Mouse (Mus musculus) forebrain, embryonic 10.5 days (tissue): Measurements from ENCODE around the gene C130074G19Rik. TPM values are rescaled to one million over a fixed set of nuclear protein-coding genes. Genes with fewer than 3 reads are reported as not detected.

Experiments used
- DNase-seq: peaks from one replicate; pipeline ENCODE4 v3.0.0-alpha.2; 2017; ENCODE audit warnings: low spot score; ENCODE audit errors: extremely low spot score
- H3K27ac ChIP-seq: fragments of 300-500 bp; sonication (generic); 2 replicates; pipeline ENCODE4 v1.5.1; 2016; ENCODE audit warnings: mild to moderate bottlenecking
- H3K27me3 ChIP-seq: fragments of 300-500 bp; sonication (generic); 2 replicates; pipeline ENCODE4 v1.6.1; 2016; ENCODE audit warnings: mild to moderate bottlenecking; ENCODE audit not compliant: poor library complexity, severe bottlenecking
- H3K36me3 ChIP-seq: fragments of 300-500 bp; sonication (generic); replicated peaks from 2 replicates; pipeline ENCODE4 v1.6.1; 2016; ENCODE audit warnings: mild to moderate bottlenecking, moderate library complexity
- H3K4me1 ChIP-seq: fragments of 300-500 bp; sonication (generic); 2 replicates; pipeline ENCODE4 v1.6.1; 2016
- H3K4me3 ChIP-seq: fragments of 300-500 bp; sonication (generic); 2 replicates; pipeline ENCODE4 v1.5.1; 2016; ENCODE audit warnings: mild to moderate bottlenecking, moderate library complexity
- H3K9me3 ChIP-seq: fragments of 300-500 bp; sonication (generic); 2 replicates; pipeline ENCODE4 v1.6.1; 2016; ENCODE audit warnings: mild to moderate bottlenecking, moderate library complexity
- WGBS: fragments of 180-500 bp; shearing (Covaris S2); methylation state at CpG from one replicate; pipeline ENCODE4 v1.1.7; 2016; 5-methylcytosine and 5-hydroxymethylcytosine counted together
- microRNA counts: library from miRNA; unstranded; fragments of <30 nt; microRNA quantifications from one replicate; lab custom pipeline; 2017
- microRNA-seq: library from miRNA; unstranded; fragments of <30 nt; microRNA quantifications from one replicate; pipeline ENCODE4, GENCODE M21; 2017
- polyA plus RNA-seq: library from polyadenylated mRNA; unstranded; fragments of >200 nt; fragmentation: Nextera tagmentation; extraction: Ambion mirVana; gene quantifications from 2 replicates; pipeline ENCODE4 v1.2.1, GENCODE M21; 2016

The C130074G19Rik gene
- polyA plus RNA-seq, 1 experiment from 2014 or later: 0.56 TPM

DNA sequence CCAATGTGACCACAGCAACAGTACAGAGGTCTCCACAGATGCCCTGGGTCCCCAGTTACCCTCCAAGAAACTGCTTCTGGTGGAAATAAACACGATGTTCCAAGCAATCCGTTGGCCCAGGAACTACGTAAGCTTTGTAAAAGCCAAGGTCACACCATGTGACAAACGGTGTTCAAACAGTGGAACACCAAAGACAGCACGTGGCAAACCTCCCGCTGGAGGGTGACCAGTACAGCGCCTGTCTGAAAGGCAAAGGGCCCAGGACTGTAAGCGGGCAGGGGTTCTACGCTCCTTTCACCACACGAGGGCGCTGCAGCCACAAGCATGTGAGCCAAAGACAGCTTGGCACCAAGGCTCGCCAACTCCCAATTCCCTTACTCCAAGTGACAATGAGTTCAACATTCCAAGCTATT lies 58.6 kb downstream of the C130074G19Rik start:
- peak; percentile 89 for DNase-seq
- Histone ChIP-seq H3K9me3 (no peaks in the 10 kb centered on the region), H3K27ac (no peak overlapping the region), H3K4me3 (no peak overlapping the region), H3K36me3 (peaks cover 15% of the 10 kb centered on the region; the same call in 1 of the 2 replicates), H3K4me1 (peaks cover 31% of the 10 kb centered on the region), H3K27me3 (peaks cover 8% of the 10 kb centered on the region)
- WGBS: 3% methylated on average over 12 of the region's 12 CpGs

DNA sequence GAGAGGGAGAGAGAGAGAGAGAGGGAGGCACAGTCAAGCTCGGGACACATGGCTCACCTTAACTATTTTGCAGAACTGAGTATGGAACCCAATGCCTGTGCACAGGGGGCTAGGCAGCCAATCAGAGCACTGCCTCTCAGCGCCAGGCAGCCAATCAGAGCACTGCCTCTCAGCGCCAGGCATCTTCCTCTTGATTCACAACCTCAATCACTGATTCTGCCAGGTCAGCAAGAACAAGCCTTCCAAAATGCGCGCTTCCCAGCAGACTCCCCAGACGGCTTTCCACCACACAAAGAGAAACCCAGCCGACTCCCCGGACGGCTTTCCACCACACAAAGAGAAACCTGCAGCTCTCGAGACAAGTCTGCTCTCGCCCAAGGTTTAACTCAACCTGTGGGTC lies 60.3 kb downstream of the C130074G19Rik start:
- DNase-seq: no peak

More for the DNA sequence above, 60.3 kb downstream of the C130074G19Rik start:
- peaks cover 31% of the 10 kb centered on the region for H3K4me1 ChIP-seq
- peaks cover 22% of the 10 kb centered on the region for H3K36me3 ChIP-seq
- H3K9me3 ChIP-seq: no peaks in the 10 kb centered on the region
- no peak overlapping the region for H3K27ac ChIP-seq
- WGBS: 16% methylated on average over 11 of the region's 11 CpGs
- H3K4me3 ChIP-seq: peak overlapping the region; percentile 35
- peaks cover 8% of the 10 kb centered on the region for H3K27me3 ChIP-seq

MicroRNA genes within 50 kb of the gene (microRNA counts, 519-probe panel; counts per million panel counts)
- 341 counts per million, percentile 65 among the panel's probes with 10 or more counts for microRNA mmu-miR-1981 (lab: Ali Mortazavi, UCI)

Small RNA genes within 50 kb of the gene (microRNA-seq; reads per million reads assigned to microRNA genes)
- 155 reads per million, percentile 52 among the genes with 10 or more reads in this experiment for gene Mir1981

Other genes with a start within 250 kb of the C130074G19Rik start
- 3.2 and 3.3 TPM in 2 replicates for gene Hlx, start 150.6 kb downstream of the C130074G19Rik start, polyA plus RNA-seq
- not detected in 2 replicates for gene Marc1, start 71.9 kb downstream of the C130074G19Rik start, polyA plus RNA-seq
- 78.1 and 82.6 TPM in 2 replicates for gene Marc2, start 36.8 kb downstream of the C130074G19Rik start, polyA plus RNA-seq
- gene Mark1, start 116.4 kb upstream of the C130074G19Rik start, polyA plus RNA-seq: 3.5 and 3.6 TPM in 2 replicates